Mouse (Mus musculus) urinary bladder, adult 18-20 months (tissue): ENCODE data around the gene Gm21366.
"Not testable (repeated sequence)": the region's sequence is repeated elsewhere in the genome, so short reads cannot be mapped to it uniquely, and the experiment has no call there.

Experiments
- DNase-seq, 2 experiments: peaks; one replicate each; pipeline ENCODE4 v3.0.0; 2022; ENCODE audit warnings: low spot score in 2 of 2, mixed read lengths in 2 of 2

The Gm21366 gene

DNA sequence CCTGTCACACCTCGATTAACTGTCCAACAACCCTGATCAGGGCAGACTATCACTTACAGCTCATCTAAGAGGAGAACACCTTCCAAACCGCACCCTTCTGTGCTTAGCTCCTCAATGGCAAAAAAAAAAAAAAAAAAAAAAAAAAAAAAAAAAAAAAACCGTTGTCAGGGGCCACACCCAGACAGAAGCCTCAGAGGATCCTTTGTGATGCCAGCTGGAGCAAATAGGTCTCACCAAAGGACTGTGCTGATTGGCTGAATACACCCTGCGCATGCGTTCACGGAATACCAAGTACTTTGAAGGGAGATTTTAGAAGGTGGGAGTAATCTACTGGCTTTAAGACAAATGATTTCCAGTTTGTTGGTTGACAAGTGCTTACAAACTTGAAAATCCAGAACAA lies at the start of gene Gm21366:
Gene Gm21366 (minus strand): TSS at position 101 of the 400 bp plus-strand sequence.
- not testable (repeated sequence) for DNase-seq
